Mouse (Mus musculus) midbrain, embryonic 11.5 days (tissue): ENCODE measurements around the gene Gja10. TPM values are rescaled to one million over a fixed set of nuclear protein-coding genes. Genes with fewer than 3 reads are reported as not detected.

ENCODE experiments used
- ATAC-seq: fragments of 200-750 bp; cut with Nextera tagmentation; 2 replicates; pipeline ENCODE4 v1.8.0; 2017; ENCODE audit warnings: moderate TSS enrichment, moderate library complexity; ENCODE audit not compliant: low FRiP score
- DNase-seq: peaks from one replicate; pipeline ENCODE4 v3.0.0; 2015; ENCODE audit warnings: low spot score; ENCODE audit errors: missing footprints
- H3K27ac ChIP-seq: fragments of 300-500 bp; sonication (generic); 2 replicates; pipeline ENCODE4 v1.5.1; 2014; ENCODE audit warnings: low read depth, low read length
- H3K27me3 ChIP-seq: fragments of 300-500 bp; sonication (generic); 2 replicates; pipeline ENCODE4 v1.6.1; 2014; ENCODE audit warnings: mild to moderate bottlenecking, low read length, moderate library complexity, mixed read lengths; ENCODE audit not compliant: control insufficient read depth, insufficient read depth
- H3K36me3 ChIP-seq: fragments of 300-500 bp; sonication (generic); 2 replicates; pipeline ENCODE4 v1.6.1; 2014; ENCODE audit warnings: mild to moderate bottlenecking, low read length, moderate library complexity, mixed read lengths; ENCODE audit not compliant: control insufficient read depth, insufficient read depth
- H3K4me1 ChIP-seq: fragments of 300-500 bp; sonication (generic); 2 replicates; pipeline ENCODE4 v1.6.1; 2014; ENCODE audit warnings: low read length; ENCODE audit not compliant: control insufficient read depth, insufficient read depth
- H3K4me2 ChIP-seq: fragments of 300-500 bp; sonication (generic); 2 replicates; pipeline ENCODE4 v1.6.1; 2014; ENCODE audit warnings: mild to moderate bottlenecking, moderate library complexity
- H3K4me3 ChIP-seq: fragments of 300-500 bp; sonication (generic); 2 replicates; pipeline ENCODE4 v1.5.1; 2014; ENCODE audit warnings: low read depth, low read length
- H3K9ac ChIP-seq: fragments of 300-500 bp; sonication (generic); 2 replicates; pipeline ENCODE4 v1.6.1; 2014; ENCODE audit warnings: low read length
- H3K9me3 ChIP-seq: fragments of 300-500 bp; sonication (generic); 2 replicates; pipeline ENCODE4 v1.6.1; 2016; ENCODE audit warnings: low read length; ENCODE audit not compliant: control insufficient read depth
- WGBS: fragments of 180-500 bp; shearing (Covaris S2); extraction: QIAGEN DNeasy Blood & Tissue Kit; methylation state at CpG from one replicate; pipeline ENCODE4 v1.1.7; 2014; 5-methylcytosine and 5-hydroxymethylcytosine counted together
- polyA plus RNA-seq: library from polyadenylated mRNA; unstranded; fragments of >200 nt; fragmentation: Nextera tagmentation; extraction: Ambion mirVana; gene quantifications from 2 replicates; pipeline ENCODE4 v1.2.1, GENCODE M21; 2014

The Gja10 gene
- 0.11 TPM in 1 of 2 replicates, not detected in the other for polyA plus RNA-seq

DNA sequence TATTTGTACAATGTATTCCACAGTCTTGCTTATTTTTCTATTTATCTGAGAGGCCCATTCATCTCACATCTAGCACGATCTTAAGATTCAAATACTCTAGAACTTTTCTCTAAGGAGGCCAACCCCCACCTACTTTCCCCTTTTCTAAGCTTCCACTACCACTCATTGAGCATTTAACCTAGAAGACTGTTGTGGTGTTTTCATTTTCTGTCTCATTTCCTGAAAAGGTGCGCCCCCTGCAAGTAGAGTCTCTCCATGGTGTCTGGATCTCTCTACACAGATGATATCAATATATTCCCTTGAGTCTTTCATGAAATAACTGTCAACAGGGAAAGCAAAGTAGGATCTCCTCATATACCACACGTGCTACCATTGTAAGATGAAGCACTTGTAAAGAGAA is at the start of gene Gja10:
Gene Gja10, minus strand, starts transcription at position 101 of the 400 bp plus-strand sequence.
- Histone ChIP-seq H3K4me1 (no peaks in the 10 kb centered on the region), H3K9me3 (no peaks in the 10 kb centered on the region), H3K9ac (no peak within 1 kb of the TSS), H3K27ac (no peak within 1 kb of the TSS), H3K4me2 (no peak within 1 kb of the TSS), H3K4me3 (no peak within 1 kb of the TSS), H3K27me3 (no peaks in the 10 kb centered on the region), H3K36me3 (no peaks in the 10 kb centered on the region)
- WGBS, result 64% methylated on average over 3 of the region's 3 CpGs
- DNase-seq, result no peak
- ATAC-seq, result no peak

DNA sequence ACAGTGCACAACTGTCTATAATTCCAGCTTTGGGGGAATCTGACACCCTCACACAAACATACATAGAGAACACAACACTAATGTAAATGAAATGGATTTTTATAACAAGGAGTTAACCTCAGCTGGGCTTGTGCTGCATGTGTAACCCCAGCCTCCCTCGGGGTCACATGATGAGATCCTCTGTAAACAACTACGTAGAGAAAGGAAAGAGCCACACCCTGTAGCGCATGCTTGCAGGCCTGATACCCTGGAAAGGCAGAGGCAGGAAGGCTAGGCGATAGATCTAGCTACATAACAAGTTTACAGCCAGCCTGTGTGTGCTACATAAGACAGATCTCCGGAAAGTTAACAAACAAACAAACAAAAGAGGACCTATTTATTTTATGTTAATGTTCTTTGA is 49.1 kb upstream of the Gja10 start:
- peaks cover 8% of the 10 kb centered on the region; the same call in 1 of the 2 replicates for H3K36me3 ChIP-seq
- WGBS, result 87% methylated on average over 5 of the region's 5 CpGs

DNA sequence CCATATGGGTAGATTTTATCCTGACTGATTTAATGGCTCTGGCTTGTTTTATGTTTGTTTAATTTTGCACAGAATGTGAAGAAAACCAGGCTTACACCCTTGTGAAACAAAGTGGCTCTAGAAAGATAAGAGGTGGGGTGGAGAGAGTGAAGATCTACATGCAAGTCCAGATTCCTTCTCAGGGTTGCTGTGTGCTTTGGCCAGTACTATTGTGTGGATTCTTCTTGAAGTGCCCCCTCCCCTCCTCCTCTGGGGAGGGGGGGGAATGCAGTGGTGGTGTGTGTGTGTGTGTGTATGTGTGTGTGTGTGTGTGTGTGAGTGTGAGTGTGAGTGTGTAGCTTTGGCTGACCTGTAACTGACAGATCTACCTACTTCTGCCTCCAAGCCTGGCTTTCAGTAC is 19.1 kb upstream of the Gja10 start:
- Histone ChIP-seq H3K27ac (no peak overlapping the region), H3K4me3 (no peak overlapping the region), H3K9me3 (no peaks in the 10 kb centered on the region), H3K4me1 (peaks cover 6% of the 10 kb centered on the region), H3K36me3 (no peaks in the 10 kb centered on the region), H3K9ac (no peak overlapping the region), H3K27me3 (no peaks in the 10 kb centered on the region), H3K4me2 (no peak overlapping the region)
- DNase-seq, result no peak
- no peak for ATAC-seq

More for the DNA sequence above, 49.1 kb upstream of the Gja10 start:
- Histone ChIP-seq H3K4me3 (no peak overlapping the region), H3K27me3 (no peaks in the 10 kb centered on the region), H3K4me2 (no peak overlapping the region), H3K4me1 (no peaks in the 10 kb centered on the region), H3K9ac (no peak overlapping the region), H3K9me3 (no peaks in the 10 kb centered on the region), H3K27ac (no peak overlapping the region)
- ATAC-seq (no peak), DNase-seq (no peak)

DNA sequence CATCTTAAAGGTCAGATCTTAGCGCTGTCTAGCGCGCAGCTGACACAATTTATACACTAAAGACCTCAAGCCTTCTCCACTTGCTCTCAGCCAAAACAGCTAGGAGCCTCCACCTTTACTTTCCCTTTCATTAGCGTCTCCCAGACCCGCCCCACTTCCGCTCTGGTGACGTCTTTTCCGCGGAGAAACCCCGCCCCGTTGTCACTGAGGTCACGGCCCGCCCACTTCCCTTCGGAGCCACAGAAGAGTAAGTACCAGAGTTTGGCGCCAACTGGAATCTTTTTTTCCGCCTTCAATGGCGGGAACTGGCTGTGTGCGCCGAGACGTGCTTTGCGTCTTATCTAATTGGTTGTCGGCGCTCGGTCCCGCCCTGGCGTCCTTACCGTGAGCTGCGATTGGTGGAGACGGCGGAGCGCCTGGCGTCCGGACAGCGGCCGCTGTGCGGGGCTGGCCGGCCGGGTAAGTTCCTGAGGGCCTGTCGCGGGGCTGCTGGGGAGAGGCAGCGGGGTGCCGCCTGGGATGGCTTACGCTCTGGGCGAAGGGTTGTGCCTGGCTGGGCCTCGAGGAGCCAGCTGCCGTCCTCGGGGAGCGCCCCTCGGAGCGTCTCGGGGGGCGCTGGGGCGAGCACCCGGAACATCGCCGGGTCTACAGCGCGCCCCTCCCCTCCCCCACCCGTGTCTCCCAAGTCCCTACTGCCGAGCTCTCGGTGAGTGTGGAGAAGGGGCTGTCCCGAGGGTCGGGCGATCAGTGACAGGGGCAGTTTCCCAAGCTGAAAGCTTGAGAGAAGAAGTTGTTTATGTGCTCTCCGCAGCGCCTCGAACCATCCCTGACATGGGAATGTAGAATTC is 12.7 kb upstream of the Gja10 start, which contains the start of gene Casp8ap2:
Gene Casp8ap2, plus strand, starts transcription at position 418 of the 848 bp plus-strand sequence.
- Histone ChIP-seq H3K27me3 (no peaks in the 10 kb centered on the region), H3K9me3 (no peaks in the 10 kb centered on the region), H3K9ac (peak within 1 kb of the TSS; percentile 85), H3K4me1 (peaks cover 15% of the 10 kb centered on the region), H3K4me3 (peak within 1 kb of the TSS; percentile 86), H3K4me2 (peak within 1 kb of the TSS; percentile 82), H3K27ac (peak within 1 kb of the TSS; percentile 57; the same call in 1 of the 2 replicates), H3K36me3 (no peaks in the 10 kb centered on the region)
- peak; percentile 100 for ATAC-seq
- DNase-seq, result peak; percentile 100
- under 1% methylated on average over 67 of the region's 67 CpGs for WGBS

DNA sequence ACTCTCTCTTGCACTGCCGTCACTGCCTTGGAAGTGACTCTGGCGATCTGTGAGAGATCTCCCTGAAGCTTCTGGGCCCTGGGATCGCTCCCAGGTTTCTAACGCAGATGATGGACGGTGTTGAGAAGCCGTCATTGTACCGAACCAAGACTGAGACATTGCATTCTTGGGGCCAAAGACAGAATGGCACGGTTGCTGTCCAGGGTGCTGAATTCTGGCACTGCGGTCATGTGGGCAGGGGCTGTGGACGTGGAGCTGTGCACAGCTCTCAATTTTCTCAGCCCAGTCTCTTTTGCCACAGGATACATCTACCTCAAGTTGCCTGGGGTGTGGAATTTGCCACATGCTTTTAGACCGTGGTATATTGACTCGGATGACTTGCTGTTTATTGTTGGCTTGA is 1.4 kb downstream of the Gja10 start:
- no peaks in the 10 kb centered on the region for H3K27me3 ChIP-seq
- H3K4me1 ChIP-seq, result no peaks in the 10 kb centered on the region
- no peak for ATAC-seq
- no peak overlapping the region for H3K4me2 ChIP-seq
- peak; percentile 94 for DNase-seq
- no peak overlapping the region for H3K9ac ChIP-seq
- H3K36me3 ChIP-seq, result no peaks in the 10 kb centered on the region
- H3K27ac ChIP-seq, result no peak overlapping the region
- no peak overlapping the region for H3K4me3 ChIP-seq
- 30% methylated on average over 12 of the region's 12 CpGs for WGBS
- no peaks in the 10 kb centered on the region for H3K9me3 ChIP-seq

DNA sequence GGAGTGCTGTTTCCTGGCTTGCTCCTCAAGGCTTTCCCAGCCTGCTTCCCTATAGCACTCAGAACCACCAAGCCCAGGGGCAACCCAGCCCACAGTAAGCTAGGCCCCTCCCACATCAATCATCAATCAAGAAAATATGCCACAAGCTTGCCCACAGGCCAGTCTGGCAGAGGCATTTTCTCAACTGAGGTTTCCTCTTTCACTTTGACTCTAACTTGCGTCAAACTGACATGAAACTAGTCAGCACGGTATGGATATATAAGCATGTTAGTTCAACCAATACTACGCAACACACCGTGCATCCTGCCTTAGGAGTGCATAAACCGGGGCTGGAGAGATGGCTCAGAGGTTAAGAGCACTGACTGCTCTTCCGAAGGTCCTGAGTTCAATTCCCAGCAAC is 14.3 kb downstream of the Gja10 start:
- Histone ChIP-seq H3K27me3 (no peaks in the 10 kb centered on the region), H3K9me3 (no peaks in the 10 kb centered on the region), H3K4me2 (no peak overlapping the region), H3K4me1 (no peaks in the 10 kb centered on the region), H3K27ac (no peak overlapping the region), H3K4me3 (no peak overlapping the region), H3K9ac (no peak overlapping the region), H3K36me3 (no peaks in the 10 kb centered on the region)
- DNase-seq (no peak), ATAC-seq (no peak)
- WGBS, result 93% methylated on average over 6 of the region's 6 CpGs

DNA sequence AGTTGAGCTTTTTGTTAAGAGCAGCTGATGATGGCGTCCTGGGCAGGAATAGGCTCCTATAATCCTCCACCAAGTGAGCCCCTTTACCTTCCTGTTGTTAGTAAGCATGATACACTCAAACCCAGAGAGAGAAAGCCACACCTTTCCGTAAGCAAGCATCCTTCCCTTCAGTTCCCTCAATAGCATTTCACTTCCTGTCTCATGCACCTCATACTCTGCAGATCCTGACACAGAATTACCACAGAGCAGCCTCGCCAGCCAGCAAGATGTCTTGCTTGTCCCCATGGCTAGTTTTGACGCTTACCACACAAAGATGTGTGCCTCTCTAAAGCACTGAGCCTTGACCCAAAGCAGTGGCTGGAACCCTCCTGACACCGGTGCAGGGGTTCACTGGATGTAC is 15.0 kb downstream of the Gja10 start:
- no peak overlapping the region for H3K27ac ChIP-seq
- H3K4me2 ChIP-seq, result no peak overlapping the region
- no peaks in the 10 kb centered on the region for H3K27me3 ChIP-seq
- no peaks in the 10 kb centered on the region for H3K4me1 ChIP-seq
- no peak for DNase-seq
- no peaks in the 10 kb centered on the region for H3K9me3 ChIP-seq
- H3K4me3 ChIP-seq, result no peak overlapping the region
- ATAC-seq, result no peak
- WGBS, result 84% methylated on average over 5 of the region's 5 CpGs
- no peak overlapping the region for H3K9ac ChIP-seq
- no peaks in the 10 kb centered on the region for H3K36me3 ChIP-seq

DNA sequence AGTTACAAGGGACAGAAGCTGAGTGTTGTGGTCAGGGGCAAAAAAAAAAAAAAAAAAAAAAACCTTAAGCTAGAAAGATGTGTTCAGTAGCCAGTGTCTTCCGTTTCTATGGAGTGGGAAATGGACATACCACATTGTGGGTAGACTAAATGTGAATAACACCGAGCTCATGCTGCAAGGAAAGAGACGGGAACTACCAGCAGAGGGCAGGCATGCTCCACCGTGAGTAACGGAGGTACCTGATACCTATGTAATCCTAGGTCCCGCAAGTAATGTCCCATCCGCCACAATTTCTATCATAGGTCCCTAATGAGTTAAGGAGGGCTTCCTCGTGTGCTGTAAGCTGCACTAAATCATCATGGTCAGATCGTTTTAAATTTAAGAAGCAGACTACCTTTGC is 16.0 kb downstream of the Gja10 start:
- Histone ChIP-seq H3K27ac (no peak overlapping the region), H3K9me3 (no peaks in the 10 kb centered on the region), H3K4me3 (no peak overlapping the region), H3K4me1 (0 out of 2 replicates have a peak, but pooled peaks cover 3% of the 10 kb centered on the region), H3K9ac (no peak overlapping the region), H3K36me3 (no peaks in the 10 kb centered on the region), H3K27me3 (no peaks in the 10 kb centered on the region), H3K4me2 (no peak overlapping the region)
- DNase-seq (peak; percentile 89), ATAC-seq (no peak)
- 13% methylated on average over 9 of the region's 9 CpGs for WGBS

DNA sequence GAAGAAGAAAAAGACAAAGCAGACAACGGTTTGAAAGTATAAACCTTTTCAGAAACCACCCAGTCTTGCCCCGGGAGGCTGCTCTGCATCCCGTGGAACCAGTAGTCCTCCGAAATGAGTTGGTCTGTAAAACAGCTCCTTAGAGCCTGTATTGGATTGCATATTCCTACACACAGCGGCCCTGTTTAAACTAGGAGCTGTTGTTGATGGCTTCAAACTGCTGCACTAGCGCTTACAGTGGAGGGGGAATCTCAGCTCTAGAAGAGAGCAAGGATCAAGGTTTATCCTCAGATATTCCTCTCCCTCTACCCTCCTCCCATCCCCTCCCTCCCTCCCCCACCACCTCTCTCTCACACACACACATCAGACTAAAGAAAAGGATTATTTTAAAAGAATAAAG is 18.4 kb downstream of the Gja10 start:
- no peak for ATAC-seq
- 71% methylated on average over 6 of the region's 6 CpGs for whole genome bisulfite sequencing

More for the DNA sequence above, 18.4 kb downstream of the Gja10 start:
- Histone ChIP-seq H3K9me3 (no peaks in the 10 kb centered on the region), H3K4me2 (no peak overlapping the region), H3K9ac (no peak overlapping the region), H3K4me3 (no peak overlapping the region), H3K27me3 (no peaks in the 10 kb centered on the region), H3K4me1 (0 out of 2 replicates have a peak, but pooled peaks cover 3% of the 10 kb centered on the region), H3K36me3 (no peaks in the 10 kb centered on the region; the same call in 1 of the 2 replicates), H3K27ac (no peak overlapping the region)
- DNase-seq, result no peak
